Mouse (Mus musculus): ENCODE measurements around the gene Tmem14c.

DNA sequence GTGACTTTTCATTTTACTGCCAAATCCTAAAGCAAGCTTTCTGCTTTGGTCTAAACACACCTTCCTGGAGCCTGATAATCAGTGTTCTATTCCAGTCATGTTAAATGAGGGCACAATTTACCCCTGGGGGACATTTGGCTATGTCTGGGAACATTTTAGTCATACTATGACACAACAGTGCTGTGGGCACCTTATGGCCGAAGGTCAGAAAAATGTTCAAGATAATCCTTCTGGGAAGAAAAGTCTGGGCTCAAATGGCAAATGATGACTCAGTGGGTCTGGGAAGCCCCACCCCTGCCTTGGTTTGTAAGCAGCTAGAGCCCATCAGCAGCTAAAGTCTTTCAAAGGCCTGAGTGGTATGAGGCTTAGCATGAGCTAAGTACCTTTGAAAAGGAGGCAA is 33.3 kb upstream of the Tmem14c start:
- TF ChIP-seq CTCF (conservative IDR thresholded peaks at IDR 0.05; ENCODE audit: low read length) (no peak), NANOG (IDR thresholded peaks at IDR 0.05; ENCODE audit: borderline replicate concordance, low read length) (no peak), POU5F1 (IDR thresholded peaks at IDR 0.05; ENCODE audit: borderline replicate concordance, low read length) (no peak)

Measured in E14TG2a.4 (cell line).